Mouse (Mus musculus) gastrocnemius, adult 2 months (tissue): ENCODE measurements around the gene Eogt. TPM values are rescaled to one million over a fixed set of nuclear protein-coding genes. Genes with fewer than 3 reads are reported as not detected.

Experiments
- DNase-seq: peaks from one replicate; pipeline ENCODE4 v3.0.0; 2022
- H3K27ac ChIP-seq: fragments of 200-600 bp; 2 replicates; pipeline ENCODE4 v1.8.1; 2022; ENCODE audit warnings: mild to moderate bottlenecking
- H3K4me3 ChIP-seq: fragments of 200-600 bp; 2 replicates; pipeline ENCODE4 v1.8.1; 2022; ENCODE audit warnings: mild to moderate bottlenecking, moderate library complexity
- CTCF ChIP-seq: fragments of 200-600 bp; IDR thresholded peaks from 2 replicates; pipeline ENCODE4 v1.8.1; 2022; ENCODE audit warnings: antibody characterized with exemption, mild to moderate bottlenecking, moderate library complexity
- intact Hi-C: fragments of 180-260 bp; cut with DNase I; formaldehyde crosslinking; loops from one replicate; pipeline ENCODE4 v1.15.1; 2025
- total RNA-seq, 2 experiments: library from RNA; stranded (reverse); gene quantifications; 2 replicates each; pipeline ENCODE4 v1.2.3; 2021

Gene Eogt
- total RNA-seq, 2 experiments from 2014 or later, result 4.2 to 5.4 TPM

DNA sequence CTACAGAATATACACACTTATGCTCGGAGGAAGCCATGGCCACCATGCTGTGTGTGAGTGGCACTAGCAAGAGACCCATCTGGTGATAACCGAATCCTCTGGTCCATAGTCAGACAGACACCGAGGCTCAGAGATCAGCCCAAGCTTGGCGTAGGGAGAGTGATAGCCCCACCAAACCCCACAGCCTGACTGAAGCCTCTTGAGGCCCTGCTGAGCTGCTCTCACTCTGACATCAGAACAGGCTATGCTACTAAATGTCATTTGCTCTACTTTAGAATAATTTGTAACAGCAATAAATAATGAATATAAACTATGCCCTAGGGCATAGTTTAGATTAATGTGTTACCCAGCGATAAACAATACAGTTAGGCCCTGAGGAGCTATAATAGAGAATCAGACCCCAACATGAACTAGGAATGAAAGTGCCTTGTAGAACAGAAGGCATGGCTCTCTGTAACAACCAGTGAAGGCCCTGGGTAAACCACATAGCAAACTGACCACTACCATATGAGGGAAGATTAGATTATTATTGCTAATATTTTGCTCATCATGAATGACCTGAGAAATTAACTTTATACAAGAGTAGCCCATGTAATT is 16.2 kb downstream of the Eogt start:
- no peak overlapping the region for H3K27ac ChIP-seq
- no peak for DNase-seq

DNA sequence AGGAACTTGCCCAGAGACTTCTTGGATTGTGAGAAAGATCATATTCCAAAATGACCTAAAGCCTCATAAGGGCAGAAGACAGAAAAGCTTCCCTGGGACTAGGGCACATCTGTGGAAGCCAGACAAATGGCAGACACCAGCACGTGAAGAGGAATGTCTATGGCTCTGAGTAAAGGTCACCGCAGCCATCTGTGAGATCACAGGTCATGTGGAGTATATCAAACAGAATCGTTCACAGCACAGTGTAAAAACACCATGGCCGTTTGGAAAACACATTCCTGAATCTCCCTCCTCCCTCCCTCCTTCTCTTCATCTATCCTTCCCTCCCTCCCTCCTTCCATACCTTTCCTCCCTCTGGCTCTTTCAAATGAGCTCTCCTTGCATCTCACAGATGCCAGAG is 17.2 kb downstream of the Eogt start:
- H3K27ac ChIP-seq, result no peak overlapping the region
- no peak for DNase-seq
- intact Hi-C loops, result no loop called here
- no peak for TF ChIP-seq CTCF
- H3K4me3 ChIP-seq, result no peak overlapping the region

More for the DNA sequence above, 16.2 kb downstream of the Eogt start:
- no peak overlapping the region for H3K4me3 ChIP-seq
- TF ChIP-seq CTCF, result no peak
- intact Hi-C loops, result no loop called here

GRCm38 (mm10) chr6:97130979-97131378 is 18.0 kb downstream of the Eogt start:
- intact Hi-C loops, result no loop called here
- DNase-seq, result no peak

GRCm38 (mm10) chr6:97124336-97125010 is 24.5 kb downstream of the Eogt start:
- no peak for TF ChIP-seq CTCF
- Histone ChIP-seq H3K4me3 (no peak overlapping the region), H3K27ac (no peak overlapping the region)
- intact Hi-C loops, result no loop called here
- DNase-seq, result no peak

More at GRCm38 (mm10) chr6:97130979-97131378, 18.0 kb downstream of the Eogt start:
- no peak overlapping the region for H3K27ac ChIP-seq
- no peak for TF ChIP-seq CTCF
- no peak overlapping the region for H3K4me3 ChIP-seq

DNA sequence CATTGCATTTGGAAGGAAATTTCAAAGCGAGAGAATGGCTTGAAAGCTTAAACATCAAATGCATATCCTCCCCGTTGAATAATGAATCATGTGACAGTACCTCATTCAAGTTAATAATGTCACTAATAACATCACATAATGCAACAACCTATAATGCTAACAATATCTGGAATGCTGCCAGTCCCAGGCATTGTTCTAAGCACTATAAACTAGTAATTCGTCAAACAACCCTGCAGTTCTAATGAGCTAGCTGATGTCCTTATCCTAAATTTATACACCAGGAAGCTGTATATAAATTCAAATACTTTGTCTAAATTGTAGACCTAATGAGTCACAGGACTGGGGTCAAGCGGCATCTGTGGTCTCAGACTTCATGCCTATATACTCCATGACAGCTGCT is 28.1 kb downstream of the Eogt start:
- no peak overlapping the region for H3K27ac ChIP-seq
- DNase-seq, result no peak
- no peak for TF ChIP-seq CTCF
- intact Hi-C loops, result no loop called here
- H3K4me3 ChIP-seq, result no peak overlapping the region

DNA sequence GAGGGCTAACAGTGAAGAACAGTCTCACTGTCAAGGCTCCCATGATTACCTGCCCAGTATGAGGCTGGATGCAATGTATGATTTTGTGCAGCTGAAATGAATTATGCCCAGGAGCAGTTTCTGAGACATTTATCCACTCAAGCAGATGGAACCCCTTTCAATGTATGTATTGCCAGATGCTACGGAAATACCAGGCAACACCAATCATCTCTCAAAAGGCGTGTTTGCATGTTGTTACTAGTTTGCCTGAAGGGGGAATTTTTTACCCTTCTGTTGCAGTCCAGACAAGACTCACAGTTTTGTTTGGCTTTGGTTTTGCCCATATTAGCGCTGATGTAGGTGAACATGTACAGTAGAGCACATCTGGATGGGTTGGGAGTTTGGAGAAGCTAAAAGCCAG is 30.7 kb downstream of the Eogt start:
- DNase-seq, result no peak
- intact Hi-C loops, result no loop called here
- no peak overlapping the region for H3K27ac ChIP-seq
- H3K4me3 ChIP-seq, result no peak overlapping the region
- TF ChIP-seq CTCF, result no peak

DNA sequence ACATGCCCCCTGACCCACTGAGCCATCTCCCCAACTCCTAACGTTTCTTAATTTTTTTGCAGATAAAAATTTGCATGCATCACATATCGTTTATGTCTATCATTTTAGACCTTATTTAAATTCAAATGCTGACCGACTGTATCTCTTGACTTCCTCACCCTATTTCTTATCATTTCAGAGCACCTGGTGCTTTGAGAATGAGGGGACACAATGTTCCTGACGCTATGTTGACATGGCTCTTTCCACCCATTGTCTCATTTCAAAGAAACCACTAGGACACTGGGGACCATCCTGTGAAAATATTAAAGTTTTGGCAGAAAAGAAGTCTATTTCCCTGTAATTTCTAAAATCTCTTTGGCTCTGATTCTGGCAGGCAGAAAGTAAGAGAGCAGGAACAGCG is 32.1 kb downstream of the Eogt start:
- DNase-seq, result no peak
- TF ChIP-seq CTCF, result no peak
- Histone ChIP-seq H3K27ac (no peak overlapping the region), H3K4me3 (no peak overlapping the region)
- intact Hi-C loops, result no loop called here

GRCm38 (mm10) chr6:97114821-97115220 is 34.2 kb downstream of the Eogt start:
- no peak; the same call in 1 of the 2 replicates for TF ChIP-seq CTCF
- intact Hi-C loops, result no loop called here
- DNase-seq, result no peak
- Histone ChIP-seq H3K4me3 (no peak overlapping the region), H3K27ac (no peak overlapping the region)

- Histone ChIP-seq H3K27ac (no peak overlapping the region), H3K4me3 (no peak overlapping the region)
- no peak for TF ChIP-seq CTCF
- DNase-seq, result no peak
- intact Hi-C loops, result no loop called here
Observed at GRCm38 (mm10) chr6:97112177-97112576, 36.8 kb downstream of the Eogt start.

DNA sequence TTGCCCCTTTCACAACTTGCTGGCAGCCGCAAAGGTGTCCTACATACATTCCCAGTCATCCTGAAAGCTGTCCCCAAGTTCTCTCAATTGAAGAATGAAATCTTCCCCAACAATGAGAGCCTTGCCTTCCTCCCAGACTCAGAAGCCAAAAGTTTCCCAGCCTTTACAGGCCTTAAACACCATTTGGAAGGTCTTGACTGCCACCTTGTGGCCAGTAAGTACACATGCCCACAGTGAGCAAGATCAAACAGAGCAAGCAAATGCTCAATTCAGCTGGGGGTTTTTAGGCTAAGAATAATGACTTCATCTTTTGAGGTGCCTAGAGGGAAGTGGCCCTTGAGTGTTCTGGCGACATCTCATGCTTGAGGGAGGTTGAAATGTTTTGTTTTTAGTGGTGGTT is 42.2 kb downstream of the Eogt start:
- intact Hi-C loops, result loop anchor here (10.0 kb wide), 1 partner anchor 82 kb away; no protein-coding TSS in a partner anchor
- TF ChIP-seq CTCF, result peak; percentile 82
- DNase-seq, result peak; percentile 31
- Histone ChIP-seq H3K27ac (no peak overlapping the region), H3K4me3 (no peak overlapping the region)

GRCm38 (mm10) chr6:97106106-97106505 is 42.9 kb downstream of the Eogt start:
- DNase-seq, result no peak
- H3K4me3 ChIP-seq, result no peak overlapping the region
- TF ChIP-seq CTCF, result no peak
- intact Hi-C loops, result loop anchor here (10.0 kb wide), 1 partner anchor 81 kb away; no protein-coding TSS in a partner anchor
- no peak overlapping the region for H3K27ac ChIP-seq

- peak; percentile 42 for TF ChIP-seq CTCF
- intact Hi-C loops, result loop anchor here (10.0 kb wide), 1 partner anchor 80 kb away; no protein-coding TSS in a partner anchor
- no peak overlapping the region for H3K4me3 ChIP-seq
- no peak for DNase-seq
- no peak overlapping the region for H3K27ac ChIP-seq
Observed at GRCm38 (mm10) chr6:97104264-97104852, 44.6 kb downstream of the Eogt start.

GRCm38 (mm10) chr6:97101958-97102702 is 46.9 kb downstream of the Eogt start:
- no peak for TF ChIP-seq CTCF
- intact Hi-C loops, result loop anchor here (10.0 kb wide), 1 partner anchor 77 kb away; no protein-coding TSS in a partner anchor
- DNase-seq, result no peak
- H3K27ac ChIP-seq, result no peak overlapping the region
- H3K4me3 ChIP-seq, result no peak overlapping the region
